Mouse (Mus musculus): ENCODE measurements around the gene Pex12. TPM values are rescaled to one million over a fixed set of nuclear protein-coding genes. Genes with fewer than 3 reads are reported as not detected.

Gene Pex12
- total RNA-seq (2023), result 5.4 and 8.8 TPM in 2 replicates

GRCm38 (mm10) chr11:83302526-83303251, at the start of gene Pex12:
Gene Pex12 (minus strand): TSS chr11:83302586.

GRCm38 (mm10) chr11:83298225-83299195, 3.9 kb downstream of the Pex12 start, which contains the start of gene Ap2b1:
Gene Ap2b1 (plus strand): TSS chr11:83299024.

GRCm38 (mm10) chr11:83286566-83286965, 15.8 kb downstream of the Pex12 start, which contains the start of gene Slfn14:
Gene Slfn14 (minus strand): TSS chr11:83286726.

Other genes with a start within 250 kb of the Pex12 start
- 434 and 462 TPM in 2 replicates for gene Slfn2, start 237.5 kb downstream of the Pex12 start, total RNA-seq (2023)
- 87.4 and 137 TPM in 2 replicates for gene Slfn1, start 185.7 kb downstream of the Pex12 start, total RNA-seq (2023)
- 600 and 744 TPM in 2 replicates for gene Slfn4, start 127.4 kb downstream of the Pex12 start, total RNA-seq (2023)
- gene Slfn3, start 111.3 kb downstream of the Pex12 start, total RNA-seq (2023), result 70.1 and 85.9 TPM in 2 replicates
- not detected in 2 replicates for gene Slfn14, start 15.9 kb downstream of the Pex12 start, total RNA-seq (2023)
- 85.4 and 108 TPM in 2 replicates for gene Ap2b1, start 3.6 kb downstream of the Pex12 start, total RNA-seq (2023)
- 0.25 and 0.54 TPM in 2 replicates for gene Rasl10b, start 106.6 kb upstream of the Pex12 start, total RNA-seq (2023)
- gene Gas2l2, start 126.9 kb upstream of the Pex12 start, total RNA-seq (2023), result not detected in 2 replicates
- gene 1700020L24Rik, start 135.1 kb upstream of the Pex12 start, total RNA-seq (2023), result 45.7 and 51.4 TPM in 2 replicates
- 1.5 and 1.7 TPM in 2 replicates for gene Mmp28, start 160.5 kb upstream of the Pex12 start, total RNA-seq (2023)
- 61.8 and 81.9 TPM in 2 replicates for gene Taf15, start 170.5 kb upstream of the Pex12 start, total RNA-seq (2023)
- not detected in 2 replicates for gene Heatr9, start 219.6 kb upstream of the Pex12 start, total RNA-seq (2023)
- not detected in 2 replicates for gene Ccl5, start 227.9 kb upstream of the Pex12 start, total RNA-seq (2023)

Data from neutrophil, adult 65 days (primary cell).